Mouse (Mus musculus) cerebellum, postnatal 25 days (tissue): Measurements from ENCODE around the gene Cd247.
A peak's percentile ranks its signal among the peaks of the same experiment; 100 is the strongest.
"Not testable (repeated sequence)": the region's sequence is repeated elsewhere in the genome, so short reads cannot be mapped to it uniquely, and the experiment has no call there.

ENCODE experiments used
- DNase-seq, 2 experiments: peaks; one replicate each; pipeline ENCODE4 v3.0.0; 2021; ENCODE audit warnings: mixed read lengths in 2 of 2

The Cd247 gene

DNA sequence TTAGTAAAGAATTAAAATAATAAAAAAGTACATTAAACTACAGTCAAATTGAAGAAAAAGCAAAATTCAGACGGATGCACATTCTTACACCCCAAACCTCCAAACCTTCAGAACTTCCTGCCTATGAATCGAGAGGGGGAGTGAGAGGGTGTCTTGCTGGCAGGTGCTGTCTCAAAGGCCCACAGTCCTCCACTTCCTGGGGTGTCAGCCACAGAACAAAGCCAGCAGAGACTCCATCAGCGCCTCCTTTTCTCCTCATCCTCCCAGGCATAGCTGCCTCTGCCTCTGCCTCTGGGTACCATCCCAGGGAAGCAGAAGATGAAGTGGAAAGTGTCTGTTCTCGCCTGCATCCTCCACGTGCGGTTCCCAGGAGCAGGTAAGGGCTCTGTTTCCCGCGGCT lies at the start of gene Cd247:
Cd247 (plus strand) TSS at position 171 of the 400 bp plus-strand sequence.
- no peak for DNase-seq

DNA sequence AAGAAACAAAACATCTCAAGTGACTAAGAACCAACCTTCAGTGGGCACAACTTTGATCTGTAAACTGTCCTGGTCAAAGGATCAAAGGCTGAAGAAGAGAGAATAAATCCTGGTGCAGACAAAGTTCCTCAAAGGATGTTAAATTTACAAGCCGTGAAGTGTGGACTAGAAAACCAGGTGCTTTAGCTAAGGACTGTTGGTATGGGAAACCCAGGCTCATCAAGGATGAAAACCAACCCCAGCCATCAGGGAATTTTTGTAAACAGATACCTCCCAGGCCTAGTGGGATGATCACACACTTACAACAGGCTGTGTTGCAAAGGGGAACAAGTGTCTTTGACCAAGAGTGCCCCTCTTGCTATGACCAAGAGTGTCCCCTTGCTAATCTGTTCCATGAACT lies 49.5 kb upstream of the Cd247 start:
- no peak for DNase-seq

DNA sequence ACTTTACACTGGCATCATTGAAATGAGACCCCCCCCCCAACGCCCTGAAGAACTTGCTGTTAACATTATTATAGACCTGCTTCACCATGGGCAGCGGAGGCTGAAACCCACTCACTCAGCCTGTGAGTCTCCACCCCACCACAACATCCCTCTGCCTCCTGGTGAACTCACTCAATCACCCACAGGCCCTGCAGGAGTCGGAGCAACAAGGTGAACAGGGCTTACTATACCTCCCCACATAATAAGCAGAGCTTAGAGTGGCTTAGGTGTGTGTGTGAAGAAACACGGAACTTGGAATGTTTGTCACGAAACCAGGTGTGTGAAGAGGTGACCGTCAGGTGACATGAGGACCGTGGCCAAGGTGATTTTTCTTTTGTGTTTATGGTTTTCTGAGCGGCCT lies 46.5 kb upstream of the Cd247 start:
- no peak for DNase-seq

DNA sequence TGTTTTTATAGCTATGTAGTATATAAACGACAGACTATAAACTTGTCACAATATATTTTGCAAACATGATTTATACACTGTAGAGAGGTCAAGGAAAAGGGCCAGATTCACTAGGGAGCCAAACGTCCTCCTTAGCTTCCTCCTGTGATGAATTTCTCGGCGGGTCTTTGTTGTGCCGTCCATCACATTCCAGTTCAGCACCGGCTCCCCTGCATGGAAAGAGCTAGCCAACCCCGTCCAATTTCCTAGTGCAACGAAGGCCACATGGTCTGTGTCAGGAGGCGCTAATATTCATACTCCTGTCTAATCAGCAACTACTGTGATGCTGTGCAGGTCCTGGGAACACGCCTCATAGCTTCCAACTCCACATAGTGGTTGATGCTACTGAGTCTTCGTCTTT lies 40.4 kb upstream of the Cd247 start:
- DNase-seq = no peak

DNA sequence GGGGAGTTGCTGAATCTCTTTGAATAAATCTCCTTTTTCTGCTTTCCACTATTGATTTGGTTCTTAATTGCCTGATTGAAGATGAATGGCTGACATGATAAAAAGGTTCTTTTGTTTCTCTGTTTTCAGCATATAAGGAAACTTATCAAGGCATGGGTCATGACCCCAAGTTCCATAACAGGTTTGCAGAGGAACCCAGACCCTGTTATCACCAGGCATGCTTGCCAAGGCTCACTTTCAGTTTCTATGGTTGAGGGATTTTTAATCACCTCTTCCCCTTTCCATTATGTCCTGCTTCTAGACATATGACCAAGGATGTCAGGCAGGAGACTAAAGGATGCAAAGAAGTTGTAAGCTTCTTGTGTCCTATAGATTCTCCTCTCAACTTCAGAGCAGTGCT lies 37.3 kb upstream of the Cd247 start:
- DNase-seq = no peak

DNA sequence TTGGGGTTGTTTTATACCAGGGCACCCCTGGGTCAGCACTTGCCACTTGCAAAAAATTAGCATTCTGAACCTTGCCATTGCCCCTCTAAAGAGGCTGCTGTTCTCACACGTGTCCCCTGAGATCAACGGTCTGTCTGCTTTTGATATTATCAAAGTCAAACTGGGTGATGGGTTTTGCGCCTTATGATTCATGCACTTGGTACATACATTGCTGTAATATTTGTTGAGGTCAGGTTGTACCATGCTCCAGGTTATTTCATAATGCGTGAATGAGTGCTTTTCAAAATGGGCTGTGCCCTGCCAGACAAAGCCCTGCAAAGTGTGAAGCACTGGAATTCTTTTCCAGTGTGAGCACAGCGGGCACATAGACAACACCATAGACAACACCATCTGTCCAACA lies 36.6 kb upstream of the Cd247 start:
- no peak for DNase-seq

DNA sequence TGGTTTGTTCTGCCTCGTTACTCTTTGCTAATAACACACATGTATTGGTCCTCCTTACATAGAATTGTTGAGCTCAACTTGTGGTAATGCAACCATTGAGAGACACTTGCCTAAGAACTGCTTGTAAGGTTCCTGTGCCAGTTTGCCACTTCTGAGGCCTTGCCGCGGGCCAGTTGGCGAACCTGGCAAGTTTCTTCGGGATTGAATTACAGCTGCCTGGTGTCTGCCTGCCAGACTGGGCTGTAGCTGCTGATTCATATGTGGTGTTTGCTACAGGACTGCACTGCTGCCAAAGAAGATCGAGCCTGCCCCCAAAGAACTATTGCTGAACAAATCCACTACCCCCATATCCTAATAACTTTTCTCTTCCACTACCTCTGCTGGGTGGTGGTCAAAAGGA lies 34.3 kb upstream of the Cd247 start:
- DNase-seq = no peak

DNA sequence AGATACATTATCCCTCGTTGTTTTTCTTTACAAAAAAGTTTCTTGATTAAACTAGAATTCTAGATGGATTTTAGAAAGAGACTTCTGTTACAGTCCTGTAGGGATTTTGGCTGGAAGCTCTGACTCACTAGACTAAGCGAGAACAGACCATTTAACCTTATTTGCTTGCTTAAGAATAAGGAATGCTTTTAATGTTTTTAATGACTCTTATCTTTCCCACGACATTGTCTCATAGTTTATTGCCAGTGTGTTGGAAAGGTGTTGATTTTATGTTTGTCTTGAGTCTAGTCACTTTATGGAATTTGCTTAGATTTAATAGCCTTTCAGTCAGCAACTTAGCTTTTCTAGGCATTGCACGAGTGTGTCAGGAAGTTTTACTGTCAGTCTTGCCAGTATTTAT lies 33.3 kb upstream of the Cd247 start:
- no peak for DNase-seq

DNA sequence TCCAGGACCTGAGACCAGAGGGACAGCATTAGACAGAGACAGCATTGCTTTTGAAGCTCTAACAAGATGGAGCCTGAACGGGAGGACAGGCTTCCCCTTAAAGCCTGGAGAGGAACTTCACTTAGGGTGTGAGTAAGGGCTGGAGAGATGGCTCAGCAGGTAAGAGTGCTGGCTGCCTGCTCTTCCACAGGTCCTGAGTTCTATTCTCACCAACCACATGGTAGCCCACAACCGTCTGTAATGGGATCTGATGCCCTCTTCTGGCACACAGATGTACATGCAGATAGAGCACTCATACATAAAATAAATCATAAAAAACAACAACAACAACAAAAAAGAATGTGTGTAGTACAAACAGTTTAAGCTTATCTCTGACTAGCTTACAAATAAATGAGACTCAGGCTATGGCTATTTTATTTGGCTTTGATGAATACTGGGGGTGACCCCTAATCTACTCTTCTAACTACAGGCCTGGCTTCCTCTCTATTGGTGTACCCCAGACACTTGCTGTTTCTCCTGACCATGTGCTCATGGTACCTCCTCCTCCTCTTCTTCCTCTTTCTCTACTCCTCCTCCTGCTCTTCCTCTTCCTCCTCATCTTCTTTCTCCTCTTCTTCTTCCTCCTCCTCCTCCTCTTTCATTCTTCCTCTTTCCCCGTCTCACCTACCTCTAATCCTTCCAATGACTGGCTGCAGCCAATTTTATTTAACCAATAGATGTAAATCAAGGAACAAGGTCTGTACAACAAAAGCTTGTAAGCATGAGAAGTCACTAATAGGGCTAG lies 26.8 kb upstream of the Cd247 start:
- no peak for DNase-seq

DNA sequence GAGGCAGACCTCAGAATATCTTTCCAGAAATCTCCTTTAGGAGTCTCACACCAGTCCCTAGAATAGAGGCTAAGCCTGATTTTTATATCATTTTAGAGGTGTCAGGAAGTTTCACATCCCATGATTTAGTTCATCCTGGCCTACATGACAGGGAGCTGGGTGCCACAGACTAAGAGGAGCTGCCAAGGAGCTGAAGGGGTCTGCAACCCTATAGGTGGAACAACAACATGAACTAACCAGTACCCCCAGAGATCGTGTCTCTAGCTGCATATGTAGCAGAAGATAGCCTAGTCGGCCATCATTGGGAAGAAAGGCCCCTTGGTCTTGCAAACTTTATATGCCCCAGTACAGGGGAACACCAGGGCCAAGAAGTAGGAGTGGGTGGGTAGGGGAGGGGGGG lies 26.0 kb upstream of the Cd247 start:
- not testable (repeated sequence) for DNase-seq

DNA sequence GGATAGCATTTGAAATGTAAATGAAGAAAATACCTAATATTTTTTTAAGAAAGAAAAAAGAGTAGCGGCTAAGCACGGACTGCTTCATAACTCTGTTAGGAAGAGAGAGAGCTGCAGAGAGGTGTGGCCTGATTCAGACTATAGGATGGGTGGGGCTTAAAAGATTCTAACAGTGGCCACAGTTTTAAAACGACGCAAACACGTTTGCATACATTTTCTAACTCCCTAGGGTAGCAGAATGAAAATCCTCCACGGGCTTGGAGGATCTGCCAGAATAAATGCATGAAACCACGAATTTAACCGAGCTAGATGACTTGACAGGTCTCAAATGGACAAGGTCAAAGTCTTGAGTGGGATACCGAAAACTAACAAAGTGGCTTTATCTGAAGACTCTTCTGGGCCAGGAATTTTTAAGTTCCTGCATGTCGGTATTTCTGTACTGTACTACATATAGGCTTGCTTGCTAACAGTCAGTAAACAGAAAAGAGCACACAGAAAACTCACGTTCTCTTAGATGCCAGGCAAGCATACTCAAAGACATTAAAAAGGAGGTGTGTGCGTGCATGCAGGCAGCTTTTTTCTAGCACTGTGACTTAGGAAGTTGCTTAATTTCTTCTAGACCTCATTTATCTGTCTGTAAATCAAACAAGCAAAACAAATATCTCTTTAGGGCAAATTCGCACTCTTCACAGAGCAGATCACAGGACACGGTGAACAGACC lies 25.4 kb upstream of the Cd247 start:
- no peak for DNase-seq

DNA sequence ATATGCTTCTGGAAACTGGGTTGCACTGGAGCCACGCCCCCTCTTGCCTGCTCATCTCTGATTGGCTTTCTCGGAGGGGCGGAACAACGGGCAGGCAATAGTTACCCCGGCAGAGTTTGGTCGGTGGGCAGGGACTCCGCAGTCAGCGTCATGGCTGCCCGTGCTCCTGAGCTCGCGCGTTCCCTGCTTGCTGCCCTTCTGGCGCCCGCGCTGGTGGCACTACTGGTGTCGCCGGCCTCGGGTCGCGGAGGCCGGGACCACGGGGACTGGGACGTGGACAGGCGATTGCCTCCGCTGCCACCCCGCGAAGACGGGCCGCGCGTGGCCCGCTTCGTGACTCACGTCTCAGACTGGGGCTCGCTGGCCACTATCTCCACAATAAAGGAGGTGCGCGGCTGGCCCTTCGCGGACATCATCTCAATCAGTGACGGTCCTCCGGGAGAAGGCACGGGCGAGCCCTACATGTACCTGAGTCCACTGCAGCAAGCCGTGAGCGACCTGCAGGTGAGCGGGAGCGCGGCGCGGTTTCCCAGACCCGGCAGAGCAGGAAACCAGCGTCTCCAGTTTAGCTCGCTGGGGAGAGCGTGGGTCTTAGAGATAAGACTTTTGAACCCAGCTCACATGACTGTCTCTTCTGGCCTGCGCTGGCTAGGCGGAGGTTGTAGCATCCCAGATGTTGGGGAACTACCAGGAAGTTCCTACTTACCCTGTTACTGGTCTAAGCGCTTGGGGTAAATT lies 24.7 kb upstream of the Cd247 start, which contains the start of gene Creg1:
Creg1 (plus strand) TSS at position 112 of the 738 bp plus-strand sequence.
- DNase-seq = peak; percentile 94 to 96

DNA sequence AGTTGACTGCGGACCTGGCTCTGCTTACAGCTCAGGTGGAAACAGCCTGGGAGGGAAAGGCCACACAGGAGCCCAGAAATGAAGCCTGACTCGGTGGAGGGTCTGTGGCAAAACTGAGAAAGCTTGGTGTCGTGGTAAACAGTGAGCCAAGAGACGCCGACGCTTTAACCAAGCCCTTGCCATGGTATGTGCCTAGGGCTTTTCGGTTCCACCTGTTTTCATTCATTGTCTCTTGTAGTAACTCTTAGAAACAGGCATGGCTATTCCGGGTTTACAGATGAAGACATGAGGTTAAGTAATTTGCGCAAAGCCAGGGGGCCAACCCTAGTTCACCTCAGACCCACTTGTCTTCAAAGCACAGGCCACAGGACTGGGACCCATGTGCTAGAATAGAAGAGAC lies 23.9 kb upstream of the Cd247 start:
- DNase-seq = no peak

DNA sequence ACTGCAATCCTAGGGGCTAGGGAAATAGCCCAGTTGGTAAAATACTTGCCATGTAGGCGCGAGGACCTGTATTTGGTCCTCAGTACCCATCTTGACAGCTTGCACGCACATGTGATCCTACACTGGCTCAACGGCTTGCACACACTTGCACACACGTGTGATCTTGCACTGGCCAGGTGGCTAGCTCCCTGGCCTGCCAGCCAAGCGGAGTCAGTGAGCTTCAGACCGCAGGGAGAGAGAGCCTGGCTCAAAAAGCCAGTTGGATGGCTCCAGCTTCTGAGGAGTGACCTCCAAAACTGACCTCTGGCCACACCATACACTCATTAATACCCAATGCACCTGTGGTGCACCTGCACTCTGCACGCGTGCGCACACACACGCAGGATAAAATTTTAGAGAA lies 23.4 kb upstream of the Cd247 start:
- no peak for DNase-seq

DNA sequence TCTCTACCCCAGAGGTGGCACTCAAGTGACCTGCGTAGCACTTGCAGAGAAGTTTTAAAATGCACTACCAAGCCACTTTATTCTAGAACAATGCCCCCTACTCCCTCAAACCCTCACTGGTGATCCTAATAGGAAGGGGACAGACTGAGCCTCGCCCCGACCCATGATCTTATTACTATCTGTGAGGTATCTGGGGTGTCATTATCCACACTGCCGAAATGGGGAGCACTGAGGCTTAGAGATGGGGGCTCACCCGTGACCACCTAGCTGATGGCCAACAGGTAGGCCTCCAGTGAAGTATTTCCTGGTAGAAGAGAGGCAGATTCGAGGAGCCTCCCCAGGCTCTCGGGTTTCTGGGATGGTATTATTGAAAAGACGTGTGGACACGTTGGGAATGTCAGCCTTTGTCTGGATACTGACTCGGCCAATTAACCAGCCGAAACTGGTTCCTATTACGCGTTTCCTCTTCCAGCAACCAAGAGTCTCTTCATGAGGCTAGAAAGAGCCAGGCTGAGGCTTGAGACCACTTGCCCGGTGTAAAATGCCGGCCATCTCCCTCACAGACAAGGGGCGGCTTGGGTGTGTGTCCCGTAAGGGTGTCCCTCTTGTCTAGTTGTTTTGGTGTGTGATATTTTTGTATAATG lies 22.7 kb upstream of the Cd247 start:
- no peak for DNase-seq

DNA sequence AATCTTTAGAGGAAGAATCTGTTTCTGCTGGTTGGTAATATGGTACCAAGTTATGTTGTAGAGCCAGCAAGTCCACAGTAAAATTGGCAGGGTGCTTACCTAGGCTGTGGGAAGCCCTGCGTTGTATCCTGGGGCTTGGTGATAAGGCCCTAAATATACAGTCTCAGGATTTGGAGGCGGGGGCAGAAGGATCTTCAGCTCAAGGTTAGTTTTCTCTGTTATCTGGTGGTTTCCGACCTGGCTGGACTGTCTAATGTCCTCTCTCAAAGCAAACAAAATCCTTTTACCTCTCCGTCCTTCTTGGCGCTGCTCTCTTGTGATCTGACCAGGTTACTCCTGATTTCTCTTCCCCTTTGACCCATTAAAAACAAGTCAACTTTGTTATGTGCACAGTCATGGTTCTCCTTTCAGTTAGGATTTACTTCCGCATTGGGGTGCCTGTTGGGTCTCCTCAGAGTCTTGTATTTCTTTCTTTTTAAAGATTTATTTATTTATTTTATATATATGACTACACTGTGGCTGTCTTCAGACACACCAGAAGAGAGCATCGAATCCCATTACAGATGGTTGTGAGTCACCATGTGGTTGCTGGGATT lies 22.1 kb upstream of the Cd247 start:
- DNase-seq = no peak

DNA sequence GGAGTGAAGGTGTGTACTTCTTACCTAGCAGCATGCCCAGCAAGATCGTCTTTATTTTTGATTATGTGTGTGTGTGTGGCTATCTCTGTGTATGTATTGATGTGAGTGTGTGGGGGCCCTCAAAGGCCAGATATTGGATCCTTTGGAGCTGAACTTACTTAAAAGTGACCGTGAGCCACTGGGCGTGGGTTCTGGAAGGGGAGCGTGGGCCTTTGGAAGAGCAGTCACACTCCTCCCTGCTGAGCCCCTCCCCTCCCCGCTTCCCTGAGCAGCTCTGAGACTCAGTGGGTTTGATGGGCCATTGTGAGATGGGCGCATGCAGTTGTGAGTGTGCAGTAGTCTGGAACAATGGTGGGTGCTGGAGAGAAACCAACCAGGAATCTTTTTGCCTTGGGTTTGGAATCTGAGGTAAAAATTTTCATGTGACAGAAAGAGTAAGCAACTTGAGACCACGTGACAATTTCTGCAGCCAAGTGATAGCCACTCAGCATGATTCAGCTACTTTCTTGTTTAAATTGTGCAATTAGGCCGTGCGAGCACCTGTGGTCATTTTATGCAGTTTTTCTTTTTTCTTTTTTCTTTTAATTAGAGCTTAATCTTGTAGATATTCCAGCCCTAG lies 19.5 kb upstream of the Cd247 start:
- DNase-seq = no peak

DNA sequence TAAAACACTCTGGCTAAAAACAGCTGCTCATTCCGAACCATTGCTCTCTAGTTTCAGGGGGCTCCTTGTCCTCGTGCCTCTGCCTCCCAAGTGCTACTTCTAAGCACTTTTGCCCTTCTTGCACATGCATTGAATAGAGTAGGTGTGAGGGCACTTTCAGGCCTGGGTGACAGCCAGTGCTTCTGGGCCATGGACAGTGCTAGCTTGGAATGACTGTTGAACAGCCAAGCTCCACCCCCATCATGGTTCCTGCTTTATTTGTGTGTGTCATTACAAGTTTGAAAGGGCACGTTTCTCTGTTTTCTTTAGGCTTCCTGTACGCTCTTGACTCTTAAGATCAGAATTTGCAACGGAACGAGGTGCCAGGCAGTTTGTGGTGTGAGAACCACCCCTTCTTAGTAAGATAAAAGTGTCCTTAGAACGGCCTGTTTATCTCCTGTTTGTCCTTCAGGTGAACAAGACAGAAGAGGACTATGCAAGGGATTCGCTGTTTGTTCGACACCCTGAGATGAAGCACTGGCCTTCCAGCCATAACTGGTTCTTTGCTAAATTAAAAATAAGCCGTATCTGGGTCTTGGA lies 18.2 kb upstream of the Cd247 start:
- no peak for DNase-seq

DNA sequence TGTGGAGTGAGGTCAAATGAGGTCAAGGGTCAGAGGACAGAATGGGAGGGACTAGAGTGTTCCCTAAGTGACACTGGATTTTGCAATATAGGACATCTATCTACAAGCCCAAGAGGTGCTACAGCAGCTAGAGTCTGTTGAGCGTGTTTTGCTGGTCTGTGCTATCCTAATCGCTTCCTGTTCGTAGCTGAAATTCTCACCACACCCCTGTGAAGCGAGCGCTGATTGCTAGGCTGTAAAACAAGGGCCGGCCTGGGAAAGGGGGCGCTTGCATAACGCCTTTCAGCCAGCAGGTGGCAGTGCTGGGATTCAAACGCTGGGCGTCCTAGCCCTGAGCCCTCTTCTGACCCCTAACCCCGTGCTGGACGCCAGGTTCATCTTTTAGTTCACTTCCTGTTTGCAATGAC lies 17.0 kb upstream of the Cd247 start:
- DNase-seq = peak; percentile 71 to 82

DNA sequence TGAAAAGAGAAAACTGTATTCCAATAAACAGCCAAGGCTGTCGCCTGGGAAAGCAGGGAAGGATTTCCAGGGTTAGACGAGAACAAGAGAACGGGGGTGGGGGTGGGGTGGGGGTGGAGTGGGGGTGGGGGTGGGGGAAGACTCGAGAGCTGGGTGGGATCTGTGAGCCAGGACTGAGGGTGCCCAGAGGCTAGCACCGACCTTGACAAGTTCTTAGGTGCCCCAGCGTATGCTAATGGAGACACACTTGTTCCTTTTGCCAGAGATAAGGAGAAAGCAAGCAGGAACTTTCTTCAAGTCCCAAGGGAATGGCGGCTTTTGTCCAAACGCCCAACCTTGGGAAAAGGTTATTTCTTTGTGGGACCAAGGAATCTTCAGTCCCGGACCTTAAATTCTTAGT lies 16.5 kb upstream of the Cd247 start:
- no peak for DNase-seq

DNA sequence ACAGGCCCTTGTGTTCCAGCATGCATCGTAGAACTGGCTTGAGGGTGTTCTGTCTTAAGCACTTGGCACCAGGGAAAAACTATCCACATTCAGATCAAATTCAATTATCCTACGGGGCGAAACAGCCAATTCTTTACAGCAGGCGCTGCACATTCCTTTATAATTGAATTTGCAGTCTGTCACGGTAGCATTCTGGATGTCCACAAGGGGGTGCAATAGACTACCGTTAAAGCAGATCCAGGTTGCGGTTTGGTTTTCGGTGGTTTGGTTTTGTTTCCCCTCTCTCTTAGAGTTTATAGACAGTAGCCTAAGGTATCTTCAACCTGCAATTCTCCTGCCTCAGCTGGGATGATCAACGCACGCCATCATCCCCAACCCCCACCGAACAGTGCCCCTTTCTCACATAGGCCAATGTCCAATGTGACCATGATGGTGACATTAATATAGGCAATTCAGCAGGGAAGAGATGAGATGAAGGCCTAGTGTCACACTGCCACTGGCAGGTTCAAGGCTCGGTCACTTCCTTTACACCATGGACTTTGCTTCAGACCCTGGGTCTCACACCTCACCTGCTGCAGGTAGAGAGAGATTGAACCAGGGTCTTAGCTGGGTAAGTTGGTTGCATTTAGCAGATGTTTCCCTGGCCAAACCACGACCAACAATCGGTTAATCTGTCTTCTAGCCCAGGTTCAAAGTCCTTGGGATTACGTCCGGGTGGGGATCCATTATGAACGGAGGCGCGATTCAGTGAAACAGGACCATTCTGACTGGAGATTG lies 12.8 kb upstream of the Cd247 start:
- peak; percentile 40 to 59 for DNase-seq
